ENCODE assay signal across 9 mouse cellular contexts in genomic region chr7:48930399-48930798, GRCm38 (mm10). TPM values are rescaled to one million over a fixed set of nuclear protein-coding genes. Genes with fewer than 3 reads are reported as not detected.
A peak's percentile ranks its signal among the peaks of the same experiment; 100 is the strongest.
DNase-seq lines count a peak whose midpoint lies in the region; ATAC-seq and TF ChIP-seq lines count a peak whose summit lies in the region.
"Had no signal": no experiment of that assay in that cellular context is flagged by ENCODE, and none has a peak within 500 bp of the region (broad histone marks: within the 10 kb centered on the region; RNA-seq: fewer than 3 reads in every experiment).

No protein-coding gene starts in this region.

- DNase-seq in gastrocnemius, postnatal 10 days = peak; percentile 9
- no peak for DNase-seq in gastrocnemius, postnatal 36 days
- DNase-seq in brain, embryonic 14.5 days (ENCODE audit: low read depth) = peak; percentile 43
- peak; percentile 39 to 70 for DNase-seq in cerebellum, postnatal 4 days (ENCODE audit: low spot score in 2 of 2)
- DNase-seq in layer of hippocampus, adult 9-11 months = peak; percentile 10
- DNase-seq in liver, postnatal 0 days = no peak
- DNase-seq in lung, postnatal 10 days = no peak
- no peak for DNase-seq in c-Kit-positive CD71-positive TER-119-positive erythroid progenitor cells, embryonic 14.5 days (ENCODE audit: low spot score)

- 67% methylated on average over 5 of the region's 5 CpGs for WGBS in liver, postnatal 0 days (ENCODE audit: insufficient replicate concordance)

- H3K27me3 ChIP-seq in liver, postnatal 0 days (ENCODE audit: insufficient read depth, low read length) = no peaks in the 10 kb centered on the region
- H3K27me3 ChIP-seq: heart, embryonic 15.5 days had no signal

- no peaks in the 10 kb centered on the region for H3K9me3 ChIP-seq in liver, postnatal 0 days (ENCODE audit: low read length)
- H3K9me3 ChIP-seq: heart, embryonic 15.5 days had no signal

- intact Hi-C loops in gastrocnemius, postnatal 36 days (cut with DNase I) = no loop called here

- H3K4me1 ChIP-seq in liver, postnatal 0 days (ENCODE audit: insufficient read depth) = no peaks in the 10 kb centered on the region

- no peak for TF ChIP-seq POLR2A in brain, embryonic 14.5 days (IDR thresholded peaks at IDR 0.05; ENCODE audit: borderline replicate concordance, extremely low read depth, insufficient read depth, insufficient read length, poor library complexity, severe bottlenecking)

- H3K4me2 ChIP-seq in liver, postnatal 0 days (ENCODE audit: low read depth, low read length) = no peak overlapping the region
- H3K4me2 ChIP-seq: heart, embryonic 15.5 days had no signal

- no peak for ATAC-seq in liver, postnatal 0 days

- no peak overlapping the region for H3K27ac ChIP-seq in liver, postnatal 0 days (ENCODE audit: low read depth)
- H3K27ac ChIP-seq: heart, embryonic 15.5 days had no signal

- H3K9ac ChIP-seq in liver, postnatal 0 days (replicated peaks) = no peak overlapping the region
- H3K9ac ChIP-seq: heart, embryonic 15.5 days had no signal

- no peak overlapping the region for H3K4me3 ChIP-seq in liver, postnatal 0 days (ENCODE audit: low read depth, low read length)
- H3K4me3 ChIP-seq: heart, embryonic 15.5 days had no signal

- TF ChIP-seq CTCF in brain, embryonic 14.5 days (IDR thresholded peaks at IDR 0.05; ENCODE audit: borderline replicate concordance, extremely low read depth, insufficient read depth, insufficient read length) = no peak
- TF ChIP-seq CTCF in liver, postnatal 0 days (IDR thresholded peaks at IDR 0.05; ENCODE audit: low read depth) = no peak

- no peaks in the 10 kb centered on the region for H3K36me3 ChIP-seq in liver, postnatal 0 days (replicated peaks; ENCODE audit: insufficient read depth, low read length)
- H3K36me3 ChIP-seq: heart, embryonic 15.5 days had no signal

- no peak for TF ChIP-seq EP300 in liver, postnatal 0 days (IDR thresholded peaks at IDR 0.05; ENCODE audit: low read depth)

RNA-seq across cellular contexts. Expression of gene Nav2, which starts 21.9 kb away (rescaled TPM):
- 10 to 100 TPM; 55.8 to 80.1 TPM for total RNA-seq in gastrocnemius, postnatal 10 days (2021)
- total RNA-seq in gastrocnemius, postnatal 36 days (2021) = 10 to 100 TPM; 21.8 to 23.9 TPM
- polyA plus RNA-seq in brain, embryonic 14.5 days (2012; rRNA removed) = 10.1 and 28.3 TPM in 2 replicates
- polyA plus RNA-seq in liver, postnatal 0 days (2015; fragmentation: Nextera tagmentation; extraction: Ambion mirVana) = 2.7 and 3.3 TPM in 2 replicates

RNA-seq across cellular contexts. Expression of gene E2f8, which starts 49.0 kb away (rescaled TPM):
- 1 to 10 TPM; 4.2 to 5.5 TPM for total RNA-seq in gastrocnemius, postnatal 10 days (2021)
- under 1 TPM; 0.25 to 0.84 TPM for total RNA-seq in gastrocnemius, postnatal 36 days (2021)
- 5.7 and 7.6 TPM in 2 replicates for polyA plus RNA-seq in brain, embryonic 14.5 days (2012; rRNA removed)
- polyA plus RNA-seq in liver, postnatal 0 days (2015; fragmentation: Nextera tagmentation; extraction: Ambion mirVana) = 12.8 and 13.0 TPM in 2 replicates

Comparison
In these comparisons a context has a peak if more than half of its experiments do, and no peak if none do; other contexts are left out.
1. DNase-seq: peak in gastrocnemius, postnatal 10 days (single experiment), brain, embryonic 14.5 days (single experiment), cerebellum, postnatal 4 days (2 of 2) and layer of hippocampus, adult 9-11 months (single experiment); none in gastrocnemius, postnatal 36 days (0 of 2), liver, postnatal 0 days (single experiment), lung, postnatal 10 days (single experiment) and c-Kit-positive CD71-positive TER-119-positive erythroid progenitor cells, embryonic 14.5 days (single experiment).